Mouse (Mus musculus) right cerebral cortex, postnatal 36 days (tissue): ENCODE data around the gene Gch1.
"Not testable (repeated sequence)": the region's sequence is repeated elsewhere in the genome, so short reads cannot be mapped to it uniquely, and the experiment has no call there.

Experiments
- DNase-seq, 2 experiments: peaks; one replicate each; pipeline ENCODE4 v3.0.0; 2022; ENCODE audit warnings: low spot score in 2 of 2, mixed read lengths in 1 of 2

Gch1 gene

DNA sequence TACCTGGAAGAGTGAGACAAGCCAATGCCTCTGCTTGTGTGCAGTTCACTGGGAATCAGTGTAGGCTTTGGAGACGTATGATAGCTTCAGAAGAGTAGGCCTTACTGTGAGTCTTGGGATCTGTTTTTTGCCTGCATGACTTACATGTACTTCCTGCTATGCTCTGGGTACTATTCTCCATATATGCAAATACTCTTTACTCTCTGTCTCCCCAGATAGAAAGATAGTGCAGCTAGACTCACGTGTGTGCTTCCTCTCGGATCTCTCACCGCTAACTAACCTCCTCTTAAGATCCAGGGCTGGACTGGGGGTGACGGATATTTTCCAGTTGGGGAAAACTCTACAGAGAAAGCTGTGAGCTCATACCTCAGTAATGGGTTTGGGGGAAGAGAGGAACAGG, 23.5 kb downstream of the Gch1 start:
- DNase-seq = no peak

DNA sequence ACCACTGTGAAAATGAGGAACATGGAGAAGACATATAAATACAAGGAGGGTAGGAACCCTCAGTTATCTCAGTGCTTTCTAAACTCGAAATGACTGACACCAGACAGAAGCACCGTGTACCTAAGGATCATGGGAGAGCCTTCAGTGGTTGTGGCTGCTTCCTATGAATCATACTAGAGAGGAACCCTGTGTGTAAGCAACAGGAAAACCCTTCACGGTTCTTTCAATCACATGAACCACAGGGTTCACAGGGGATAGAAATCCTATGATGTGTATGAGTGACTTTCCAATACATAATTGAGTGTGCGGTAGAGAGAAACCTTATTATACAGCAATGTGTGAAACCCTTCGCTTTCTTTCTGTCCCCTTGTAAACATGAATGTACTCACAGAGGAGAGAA, 24.1 kb downstream of the Gch1 start:
- no peak for DNase-seq

DNA sequence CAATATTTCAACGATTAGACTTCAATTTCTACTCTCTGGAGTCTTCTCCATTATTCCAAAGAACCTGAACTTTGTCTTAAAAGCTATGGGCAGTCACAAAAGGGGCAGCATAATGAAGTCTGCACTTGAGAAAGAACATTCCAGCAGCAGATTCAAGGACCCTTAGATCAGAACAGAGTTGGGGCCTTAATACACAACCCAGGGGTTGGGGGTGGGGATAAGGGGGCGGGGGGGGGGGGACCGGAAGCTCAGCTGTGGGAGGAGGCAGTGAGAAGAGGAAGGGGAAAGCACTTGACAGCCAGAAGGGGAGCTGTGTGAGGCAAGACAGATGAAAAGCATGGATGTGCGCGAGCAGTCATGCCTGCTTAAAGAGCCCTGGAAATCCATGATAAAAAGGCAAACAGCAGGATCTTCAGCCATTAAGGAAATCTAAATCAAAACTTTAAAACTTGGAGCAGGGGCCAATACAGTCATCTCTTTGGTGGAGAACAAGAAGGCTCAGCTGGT, 27.2 kb downstream of the Gch1 start:
- DNase-seq = no peak

DNA sequence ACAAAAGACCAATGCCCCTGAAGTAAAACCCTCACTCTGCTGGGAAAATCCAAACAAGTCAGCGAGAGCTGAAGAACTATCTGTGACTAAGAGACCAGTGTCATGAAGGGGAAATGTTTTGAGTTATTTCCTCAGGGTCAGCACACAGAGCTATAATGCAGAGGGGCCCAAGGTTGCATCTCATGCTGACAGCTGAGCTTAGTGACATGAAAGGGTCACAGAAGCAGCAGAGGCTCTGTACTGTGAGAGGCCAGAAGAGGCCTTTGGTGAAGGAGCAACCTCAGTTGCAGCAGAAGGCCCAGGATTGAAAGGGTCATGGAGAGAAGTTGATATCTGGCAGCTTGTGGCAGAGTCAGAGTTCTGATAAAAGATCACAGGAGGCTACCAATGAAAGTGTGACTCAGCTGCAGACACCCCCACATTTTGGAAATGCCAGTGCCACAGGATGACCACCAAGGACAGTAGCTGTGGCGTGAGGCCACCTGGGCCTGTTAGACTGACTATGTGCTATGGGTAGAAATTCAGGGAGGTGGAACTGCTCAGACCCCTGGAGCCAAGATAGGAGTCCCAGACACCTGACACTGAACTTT, 29.1 kb downstream of the Gch1 start:
- no peak for DNase-seq

DNA sequence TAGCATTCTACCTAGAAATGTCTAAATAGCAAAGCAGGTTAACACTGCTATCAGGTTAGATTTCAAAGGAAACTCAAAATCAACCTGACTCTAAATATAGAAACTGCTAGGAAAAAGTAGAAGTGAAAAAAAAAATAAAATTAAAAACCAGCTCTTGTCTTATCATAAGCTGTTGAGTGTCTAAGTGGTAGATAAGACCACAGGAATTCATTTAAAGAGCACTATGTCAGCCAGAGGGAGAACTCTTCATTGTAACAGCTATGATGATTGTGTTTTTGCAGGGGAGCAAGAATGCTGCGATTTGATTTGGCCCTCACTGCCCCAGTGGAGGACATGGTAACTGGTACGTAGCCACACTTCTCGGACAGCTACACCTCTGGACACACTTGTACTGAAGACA, 34.9 kb downstream of the Gch1 start:
- no peak for DNase-seq

DNA sequence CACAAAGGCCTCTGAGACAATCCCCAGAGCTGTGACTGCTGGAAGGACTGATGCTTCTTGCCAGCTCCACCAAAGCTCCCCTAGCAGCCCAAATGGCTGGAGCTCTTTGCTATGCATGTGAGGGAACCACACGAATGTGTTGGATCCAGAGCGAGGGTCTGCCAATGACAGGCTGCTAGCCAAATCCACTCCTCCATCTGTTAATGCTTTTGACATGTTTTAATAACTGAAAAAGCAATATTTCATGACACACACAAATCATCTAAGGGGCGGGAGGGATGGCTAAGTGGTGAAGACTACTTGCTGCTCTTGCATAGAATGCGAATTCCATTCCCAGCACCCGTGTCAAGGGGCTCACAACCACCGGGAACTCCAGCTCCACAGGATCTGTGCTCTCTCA, 37.9 kb downstream of the Gch1 start:
- no peak for DNase-seq

DNA sequence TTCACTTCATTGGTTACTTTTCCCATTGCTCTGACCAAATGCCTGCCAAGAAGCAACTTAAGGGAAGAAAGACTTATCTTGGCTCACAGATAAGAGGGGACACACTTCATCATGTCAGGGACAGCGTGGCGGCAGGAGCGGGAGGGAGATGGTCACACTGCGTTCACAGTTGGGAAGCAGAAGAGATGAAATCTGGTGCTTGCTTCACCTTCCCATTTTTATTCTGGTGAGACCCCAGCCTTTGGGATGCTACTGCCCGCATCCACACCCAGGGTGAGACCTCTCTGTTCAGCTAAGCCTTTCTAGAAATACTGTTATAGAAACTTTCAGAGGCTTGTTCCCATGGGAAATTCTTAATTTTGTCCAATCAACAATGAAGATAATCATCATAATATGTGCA, 44.9 kb downstream of the Gch1 start:
- no peak for DNase-seq

DNA sequence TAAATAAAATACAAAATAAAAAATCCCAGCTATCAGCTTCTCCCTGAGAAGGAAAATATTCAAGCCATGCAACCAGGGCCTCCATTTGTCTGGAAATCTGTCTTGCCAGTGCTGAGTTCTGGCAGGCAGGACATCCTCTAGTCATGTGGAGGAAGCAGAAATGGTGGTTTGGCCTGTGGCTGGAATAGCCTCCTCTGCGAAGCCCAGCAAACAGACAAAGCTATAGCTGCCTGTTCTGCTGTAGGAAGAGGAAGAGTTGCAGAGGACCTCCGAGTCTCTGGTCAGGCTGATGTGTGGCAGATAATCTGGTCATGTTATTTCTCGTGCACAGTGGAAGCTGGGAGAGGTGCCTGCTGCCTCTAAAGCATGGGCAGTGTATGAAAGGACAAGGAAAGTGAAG, 50.4 kb downstream of the Gch1 start:
- DNase-seq = no peak

DNA sequence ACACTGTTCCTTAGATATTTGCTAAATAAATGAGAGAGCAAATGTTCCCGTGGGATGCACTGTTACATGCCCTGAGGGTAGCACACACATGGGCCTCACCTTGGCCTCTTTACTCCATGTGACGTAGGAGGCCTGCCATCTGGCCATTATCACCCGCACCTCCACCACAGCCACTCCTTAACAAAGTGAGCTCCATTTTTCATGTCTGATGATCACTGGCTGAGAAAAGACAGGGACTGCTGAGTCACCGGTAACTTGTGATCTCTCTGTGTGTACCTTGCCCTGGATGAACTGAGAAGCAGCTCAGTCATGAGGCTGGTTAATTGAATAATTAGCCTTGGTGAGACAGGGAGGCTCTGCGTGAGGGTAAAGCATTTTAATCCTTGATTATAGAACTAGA, 52.6 kb downstream of the Gch1 start:
- DNase-seq = no peak

DNA sequence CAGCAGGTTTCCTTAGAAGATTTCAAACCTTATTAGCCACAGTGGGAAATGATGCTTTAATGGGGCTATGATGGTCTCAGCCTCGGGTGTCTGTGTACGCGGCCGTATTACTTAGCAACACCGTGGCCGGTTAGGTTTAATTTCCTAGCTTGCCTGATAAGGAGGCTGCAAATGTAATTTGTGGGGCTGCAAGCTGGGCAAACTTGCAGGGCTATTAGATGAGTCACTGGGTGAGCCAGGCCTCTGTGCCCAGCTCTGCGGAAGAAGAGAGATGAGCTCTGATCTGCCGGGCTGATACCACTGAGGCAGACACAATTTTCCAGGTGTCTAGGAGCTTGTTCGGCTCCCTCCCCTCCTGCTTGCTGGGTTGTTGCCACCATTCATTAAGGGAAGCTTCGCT, 55.3 kb downstream of the Gch1 start:
- no peak for DNase-seq

DNA sequence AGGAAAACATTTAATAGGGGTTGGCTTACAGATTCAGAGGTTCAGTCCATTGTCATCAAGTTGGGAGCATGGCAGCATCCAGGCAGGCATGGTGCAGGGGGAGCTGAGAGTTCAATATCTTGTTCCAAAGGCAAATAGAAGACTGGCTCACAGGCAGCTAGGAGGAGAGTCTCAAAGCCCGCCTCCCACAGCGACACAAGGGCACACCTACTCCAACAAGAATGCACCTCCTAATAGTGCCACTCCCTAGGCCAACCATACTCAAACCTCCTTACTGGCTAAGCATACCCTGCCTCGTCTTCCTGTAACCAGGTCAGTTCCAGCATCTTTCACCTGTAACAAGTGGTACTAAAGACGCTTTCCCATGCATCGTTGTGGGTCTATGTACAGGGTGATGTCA, 61.2 kb downstream of the Gch1 start:
- no peak for DNase-seq

DNA sequence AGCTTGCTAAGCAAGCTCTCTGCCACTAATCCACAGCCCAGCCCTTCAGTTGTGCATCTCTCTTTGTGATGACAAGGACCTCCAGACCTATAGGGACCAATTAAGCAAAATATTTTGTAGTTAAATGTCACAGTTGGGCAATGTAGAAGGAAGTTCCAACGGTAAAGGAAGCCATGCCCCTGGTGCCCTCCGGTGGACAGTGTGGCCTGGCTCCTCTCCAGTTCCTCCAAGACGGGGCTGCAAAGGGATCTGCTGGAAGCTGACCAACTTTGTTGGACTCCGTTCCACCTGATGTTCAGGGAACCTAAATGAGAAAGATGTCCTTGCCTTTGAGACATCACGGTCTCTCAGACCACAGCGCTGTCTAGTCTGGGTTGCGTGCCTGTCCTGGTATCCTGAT, 71.7 kb downstream of the Gch1 start:
- no peak for DNase-seq

DNA sequence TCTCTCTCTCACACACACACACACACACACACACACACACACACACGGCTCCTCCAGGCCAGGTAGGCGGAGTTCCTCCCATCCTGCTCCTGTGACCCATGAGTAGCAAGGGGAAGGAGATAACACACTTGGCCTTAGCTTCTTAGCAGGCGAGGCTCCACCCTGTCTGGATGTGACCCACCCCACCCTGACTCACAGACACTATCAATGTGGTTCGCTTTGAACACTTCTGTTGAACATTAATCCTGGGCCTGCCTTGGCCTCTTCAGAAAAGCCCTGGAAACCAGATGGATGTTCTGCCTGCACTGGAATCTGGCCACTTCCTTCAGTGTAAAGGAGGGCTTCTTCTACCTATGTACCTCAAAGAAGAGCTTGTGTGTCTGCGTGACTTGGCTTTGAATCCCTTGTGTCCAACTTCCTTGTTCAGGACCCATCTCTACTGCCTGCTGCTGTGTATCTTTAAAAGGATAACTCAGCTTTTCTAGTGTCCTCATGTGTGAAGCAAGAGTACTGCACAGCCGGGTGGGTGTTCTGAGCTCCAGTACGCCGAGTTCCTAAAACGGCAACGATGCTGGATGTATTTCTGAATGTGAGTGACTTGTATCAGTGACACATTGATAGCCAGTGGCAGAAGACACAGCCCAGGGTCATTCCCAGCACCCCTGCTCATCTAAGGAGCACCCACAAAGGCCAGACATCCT, 73.0 kb downstream of the Gch1 start:
- no peak for DNase-seq

DNA sequence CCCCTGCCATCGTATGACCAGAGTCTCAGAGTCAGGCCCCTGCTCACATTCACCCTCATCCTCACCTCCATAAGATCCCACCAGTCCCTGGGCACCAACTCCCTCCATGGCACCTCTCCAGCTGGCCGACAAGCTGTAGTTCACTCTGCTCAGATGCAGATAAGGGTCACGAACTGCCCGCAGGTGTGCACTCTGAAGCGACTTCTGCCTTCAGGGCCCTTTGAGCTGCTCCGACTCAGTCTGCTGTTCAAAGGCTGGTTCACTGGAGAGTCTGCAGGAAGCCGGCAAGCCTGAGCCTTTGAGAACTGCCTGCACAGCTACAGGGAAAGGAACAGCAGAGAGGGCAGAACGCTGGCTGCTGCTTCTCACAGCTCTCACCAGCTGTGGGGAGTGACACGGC, 74.1 kb downstream of the Gch1 start:
- DNase-seq = no peak

DNA sequence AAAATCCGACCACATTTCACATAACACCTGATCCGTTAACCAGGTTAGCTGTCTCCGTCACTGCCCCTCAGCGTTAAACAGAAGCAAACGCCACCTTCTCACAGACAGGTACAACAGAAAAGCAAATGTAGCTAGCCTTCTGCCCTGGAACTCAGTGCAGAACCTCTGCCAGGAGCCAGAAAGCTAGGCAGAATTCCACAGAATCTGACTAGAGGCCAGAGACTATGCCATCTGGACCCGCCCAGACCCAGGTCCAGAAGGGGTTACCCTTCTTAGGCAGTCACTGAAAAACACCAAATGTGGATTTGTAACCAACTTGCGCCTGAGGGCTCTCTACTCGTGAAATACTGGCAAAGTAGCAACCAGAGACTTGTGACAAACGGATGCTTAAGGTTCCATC, 77.9 kb downstream of the Gch1 start:
- DNase-seq = no peak

DNA sequence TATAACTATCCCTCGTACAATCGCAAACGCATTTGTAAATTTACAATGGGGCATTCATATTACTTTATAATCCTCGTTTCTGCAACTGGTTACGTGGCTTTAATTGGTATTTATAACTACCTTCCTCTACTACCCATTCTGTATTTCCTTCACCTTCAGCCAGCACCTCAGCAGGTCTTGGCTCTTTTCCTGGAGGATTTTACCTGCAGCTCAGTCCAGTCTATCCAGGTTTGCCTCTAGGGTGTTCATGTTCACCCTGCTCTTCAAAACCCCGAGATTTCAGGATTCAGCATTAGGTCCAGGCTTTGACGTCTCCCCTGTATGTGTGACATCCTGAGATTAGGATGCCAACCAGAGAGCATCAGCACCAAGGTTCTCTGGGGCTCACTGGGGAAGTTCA, 78.8 kb downstream of the Gch1 start:
- DNase-seq = not testable (repeated sequence)

DNA sequence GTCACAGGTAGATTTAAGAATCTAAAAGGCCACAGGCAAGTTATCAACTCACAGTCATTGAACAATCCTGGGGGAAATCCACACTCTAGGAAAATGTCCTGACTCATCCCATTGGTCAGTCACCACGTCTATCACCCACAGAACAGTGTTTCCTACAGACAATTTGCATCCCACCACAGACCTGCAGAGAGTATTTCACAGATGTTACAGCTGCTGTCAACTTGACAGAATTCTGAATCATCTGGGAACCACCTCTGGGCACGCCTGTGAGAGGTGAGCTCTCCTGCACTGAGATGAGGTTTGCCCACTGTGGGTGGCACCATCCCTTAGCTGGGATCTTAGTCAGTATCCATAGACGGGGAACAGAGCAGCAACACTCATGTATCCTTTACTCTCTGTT, 81.8 kb downstream of the Gch1 start:
- DNase-seq = no peak

DNA sequence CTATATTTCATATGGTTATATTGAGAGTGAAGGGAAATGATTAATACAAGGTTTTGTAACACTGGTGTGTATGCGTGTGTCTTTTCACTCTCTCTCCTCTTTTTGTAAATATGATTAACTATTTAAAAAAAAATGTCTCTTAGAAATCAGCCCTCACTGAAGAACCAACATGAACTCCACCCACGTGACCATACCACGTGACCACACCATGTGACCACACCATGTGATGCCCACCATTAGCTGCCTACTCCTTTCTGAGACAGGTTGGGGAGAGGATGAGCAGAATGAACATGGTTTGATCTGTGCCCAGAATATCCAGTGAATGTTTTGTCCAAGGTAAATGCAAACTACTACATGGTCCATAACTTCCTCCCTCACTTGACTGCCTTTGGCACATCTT, 83.5 kb downstream of the Gch1 start:
- DNase-seq = no peak

DNA sequence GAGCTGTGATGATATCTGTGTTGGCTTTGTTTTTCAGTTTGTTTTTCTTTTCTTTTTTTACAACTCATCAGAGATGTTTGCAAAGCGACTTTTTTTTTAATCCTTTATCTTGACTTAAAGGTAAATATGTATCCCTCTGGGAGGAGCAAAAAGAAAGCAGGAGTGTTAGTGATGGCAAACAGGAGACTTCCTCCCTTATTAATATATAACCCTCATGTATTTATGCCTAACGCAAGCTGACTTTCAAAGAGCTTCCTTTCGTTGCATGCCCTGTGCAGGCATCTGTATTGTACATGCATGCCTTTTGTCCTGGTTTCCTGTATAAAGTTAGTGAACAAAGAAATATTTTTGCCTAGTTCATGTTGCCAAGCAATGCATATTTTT, 84.0 kb downstream of the Gch1 start:
- no peak for DNase-seq

DNA sequence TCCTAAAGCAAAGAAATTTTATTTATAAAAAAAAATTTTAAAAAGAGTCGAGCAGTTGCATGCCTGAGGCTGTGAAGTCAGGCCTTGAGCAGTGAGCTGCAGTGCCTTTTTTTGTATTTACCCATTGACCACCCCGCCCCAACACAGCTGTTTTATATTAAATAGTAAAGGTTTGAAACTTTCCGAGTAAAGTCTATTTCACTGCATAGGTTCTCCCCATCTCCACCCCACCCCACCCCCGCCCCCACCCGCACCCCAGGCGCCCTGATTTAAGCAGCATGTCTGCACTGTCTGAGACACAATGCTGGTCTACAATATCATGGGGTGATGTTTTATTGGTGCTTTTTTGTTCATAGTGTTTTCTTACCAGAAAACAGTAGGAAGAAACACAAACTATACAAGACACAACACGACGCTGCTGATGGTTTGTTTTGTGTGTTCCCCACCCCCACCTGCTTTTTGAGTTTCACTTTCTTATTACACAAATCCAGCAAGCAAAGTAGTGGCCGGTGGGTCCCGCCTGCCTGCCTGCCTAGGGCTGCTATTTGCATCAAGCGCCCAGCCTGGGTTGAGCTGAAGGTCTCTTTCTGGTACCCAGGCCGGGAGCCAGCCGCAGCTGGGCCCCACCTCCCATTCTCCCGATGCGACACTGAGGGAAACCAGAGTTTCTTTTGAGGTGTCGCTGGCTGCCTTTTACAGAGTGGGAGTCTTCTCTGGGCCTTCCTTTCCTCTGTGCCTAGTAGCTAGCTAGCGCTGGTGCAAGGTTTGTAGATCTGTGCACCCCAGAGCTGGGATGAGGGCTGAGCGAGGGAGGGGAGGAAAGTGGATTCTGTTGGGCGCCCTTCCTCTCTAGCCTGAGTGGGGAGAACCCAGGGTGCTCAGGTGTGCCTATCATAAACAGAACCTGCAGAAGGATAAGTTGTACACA, 84.7 kb downstream of the Gch1 start:
- DNase-seq = no peak
